Mouse (Mus musculus) megakaryocyte-erythroid progenitor cell, adult 5-6 weeks (primary cell): ENCODE results near the gene Stim2. TPM values are rescaled to one million over a fixed set of nuclear protein-coding genes. Genes with fewer than 3 reads are reported as not detected.

Experiments used
- ATAC-seq: replicated peaks from 2 replicates; pipeline ENCODE4 v1.8.0; 2016; ENCODE audit warnings: mild to moderate bottlenecking, inconsistent platforms; ENCODE audit not compliant: severe bottlenecking, poor library complexity, low FRiP score, low TSS enrichment
- total RNA-seq, 2 experiments: library from RNA; stranded (forward) in 1 of 2; stranded (reverse) in 1 of 2; fragments of 200-1000, 215-1000 nt in 1 of 2; fragments of >200 nt in 1 of 2; fragmentation: Nextera tagmentation in 1 of 2; gene quantifications; 2 replicates each; pipeline ENCODE4 v1.2.3; 2014 to 2017

Gene Stim2
- 5.7 and 12.5 TPM in 2 replicates for total RNA-seq (2014; fragmentation: Nextera tagmentation)
- total RNA-seq (2017) = 10.6 and 19.9 TPM in 2 replicates

DNA sequence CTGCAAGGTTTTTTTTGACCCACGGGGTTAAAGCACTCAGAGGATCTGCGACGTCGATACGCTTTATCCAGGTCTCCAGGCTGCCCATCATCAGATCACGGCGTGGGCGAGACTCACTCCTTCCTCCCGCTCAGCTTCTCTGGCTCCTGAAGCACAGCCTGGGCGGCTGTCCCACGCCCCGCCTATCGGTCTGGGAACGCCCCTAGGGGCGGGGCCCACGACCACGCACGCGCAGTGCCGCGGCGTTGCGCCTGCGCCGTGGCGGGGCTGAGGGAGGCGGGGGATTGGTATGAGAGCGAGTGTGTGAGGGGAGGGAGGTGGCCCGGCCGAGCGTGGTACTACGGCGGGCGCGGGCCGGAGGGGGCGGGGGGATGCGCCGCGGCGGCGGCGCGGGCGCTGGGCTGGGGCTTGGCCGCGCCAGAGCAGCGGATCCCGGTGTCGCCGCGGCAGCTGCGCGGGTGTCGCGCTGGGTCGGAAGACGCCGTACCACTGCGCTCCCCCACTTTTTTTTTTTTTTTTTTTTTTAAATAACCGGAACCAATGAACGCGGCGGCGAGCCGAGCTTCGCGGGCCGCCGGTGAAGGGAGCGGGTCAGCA, at the start of gene Stim2:
Gene Stim2, plus strand, starts transcription at position 354 of the 597 bp plus-strand sequence.
- ATAC-seq = peak; percentile 89

DNA sequence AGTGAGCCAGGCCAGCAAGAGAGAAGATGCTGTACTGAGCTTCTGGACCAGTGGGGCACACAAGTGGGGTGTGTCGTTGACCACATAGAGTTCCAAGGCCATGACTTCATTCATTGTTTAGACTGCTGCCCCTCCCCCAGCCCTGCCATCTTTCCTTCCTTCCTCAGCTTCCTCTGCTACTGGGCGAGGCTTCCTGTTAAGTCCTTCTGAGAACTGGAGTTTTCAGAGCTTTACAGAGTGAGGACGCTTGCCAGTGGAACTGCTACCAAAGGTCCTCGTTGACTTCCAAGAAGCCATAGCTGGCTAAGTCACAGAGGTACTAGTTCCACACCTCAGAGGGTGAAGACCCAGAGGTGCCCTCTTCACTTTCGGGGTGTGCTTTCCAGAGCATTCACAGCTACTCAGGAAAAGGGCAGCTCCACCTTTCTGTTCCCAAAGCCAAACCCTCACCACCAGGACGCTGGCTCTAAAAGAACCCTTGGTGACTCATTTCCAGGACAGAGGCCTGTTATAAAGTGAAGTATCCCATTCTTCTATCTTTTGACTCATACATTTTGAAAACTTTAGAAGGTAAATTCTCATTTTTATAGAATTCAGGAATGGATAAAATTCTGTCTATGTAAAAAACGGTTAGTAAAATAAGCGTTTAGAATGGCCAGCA, 49.6 kb upstream of the Stim2 start:
- ATAC-seq = no peak

- ATAC-seq = no peak
These were observed 48.1 kb upstream of the Stim2 start for GRCm38 (mm10) chr5:53950189-53950588.

GRCm38 (mm10) chr5:53953216-53953615, 45.1 kb upstream of the Stim2 start:
- ATAC-seq = no peak

DNA sequence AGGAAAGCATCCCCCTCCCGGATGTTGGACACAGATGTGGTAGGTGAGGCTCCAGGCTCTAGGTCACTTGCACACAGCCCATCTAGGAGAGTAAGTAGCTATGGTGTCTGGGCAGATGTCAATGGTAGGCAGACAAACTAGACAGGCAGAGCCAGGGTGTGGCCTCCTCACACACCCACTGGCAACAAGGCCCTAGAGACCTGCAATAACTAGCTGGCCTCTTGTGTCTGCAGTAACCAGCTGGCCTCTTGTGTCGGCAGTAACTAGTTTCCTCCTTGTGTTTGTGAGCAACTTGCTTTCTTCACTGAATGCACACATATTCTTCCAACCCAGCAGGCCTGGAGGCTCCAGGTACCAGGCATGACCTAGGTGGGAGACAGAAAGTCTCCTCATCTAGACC, 44.5 kb upstream of the Stim2 start:
- no peak for ATAC-seq

- no peak for ATAC-seq
These were observed 42.3 kb upstream of the Stim2 start for GRCm38 (mm10) chr5:53955966-53956365.

GRCm38 (mm10) chr5:53956396-53957314, 41.6 kb upstream of the Stim2 start:
- no peak for ATAC-seq

DNA sequence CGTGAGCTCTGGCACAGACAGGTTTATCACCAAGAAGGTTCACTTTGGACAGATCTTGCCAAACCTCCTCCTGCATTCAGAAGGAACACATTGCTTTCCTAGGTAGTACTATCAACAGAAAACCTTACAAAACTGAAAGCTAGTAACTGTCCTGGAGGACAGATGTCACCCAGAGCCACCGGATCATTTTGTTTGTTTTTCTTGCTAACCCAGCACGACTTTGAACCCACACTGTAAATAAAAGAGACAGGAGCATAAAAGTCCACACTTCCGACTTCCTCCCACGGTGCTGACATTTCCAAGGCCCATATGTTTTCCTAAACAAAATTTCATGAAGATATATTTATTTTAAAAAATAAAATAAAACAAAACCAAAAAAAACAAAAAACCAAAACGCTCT, 41.0 kb upstream of the Stim2 start:
- no peak for ATAC-seq

DNA sequence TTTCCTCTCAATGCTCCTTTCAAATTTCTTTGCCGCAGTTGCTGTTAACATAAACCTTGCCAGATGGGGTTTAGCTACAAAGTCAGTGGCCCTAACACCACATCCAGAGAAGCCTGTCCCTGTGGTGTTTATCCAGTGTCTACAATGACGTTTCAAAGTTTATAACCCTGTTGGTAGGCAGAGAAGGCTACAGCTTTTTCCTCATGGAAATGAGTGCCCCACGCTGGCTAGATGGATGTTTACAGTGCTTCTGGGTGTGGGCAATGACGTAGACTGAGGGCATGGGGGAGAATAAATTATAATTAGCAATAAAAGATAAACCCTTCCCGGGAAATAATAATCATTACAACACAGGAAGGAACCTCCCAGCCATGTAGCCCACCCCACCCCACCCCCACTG, 37.1 kb upstream of the Stim2 start:
- ATAC-seq = no peak

GRCm38 (mm10) chr5:53961830-53962515, 36.3 kb upstream of the Stim2 start:
- peak; percentile 55; the same call in 1 of the 2 replicates for ATAC-seq

- ATAC-seq = no peak
These were observed 32.6 kb upstream of the Stim2 start for GRCm38 (mm10) chr5:53965656-53966055.

GRCm38 (mm10) chr5:53967560-53967959, 30.7 kb upstream of the Stim2 start:
- no peak for ATAC-seq

- no peak for ATAC-seq
These were observed 28.1 kb upstream of the Stim2 start for GRCm38 (mm10) chr5:53970178-53970577.

DNA sequence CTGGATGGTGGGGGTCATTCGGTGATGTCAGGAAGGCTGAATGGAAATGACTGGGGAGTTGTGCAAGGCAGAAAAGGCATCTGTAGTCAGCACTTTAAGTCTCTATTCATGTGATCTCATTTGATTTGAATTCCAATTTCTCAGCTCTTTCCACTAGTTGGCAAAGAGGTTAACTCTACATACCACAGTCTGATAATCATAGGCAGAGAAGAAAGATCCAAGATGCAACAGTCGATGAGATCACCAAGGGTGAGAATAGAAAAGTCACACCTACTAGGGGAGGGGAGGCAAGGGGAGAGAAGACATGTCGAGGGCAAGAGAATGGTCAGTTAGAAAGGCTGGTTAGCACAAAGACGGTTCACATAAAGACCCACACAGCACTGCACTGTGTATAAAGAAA, 27.1 kb upstream of the Stim2 start:
- no peak for ATAC-seq

- ATAC-seq = no peak
These were observed 25.4 kb upstream of the Stim2 start for GRCm38 (mm10) chr5:53972905-53973304.

DNA sequence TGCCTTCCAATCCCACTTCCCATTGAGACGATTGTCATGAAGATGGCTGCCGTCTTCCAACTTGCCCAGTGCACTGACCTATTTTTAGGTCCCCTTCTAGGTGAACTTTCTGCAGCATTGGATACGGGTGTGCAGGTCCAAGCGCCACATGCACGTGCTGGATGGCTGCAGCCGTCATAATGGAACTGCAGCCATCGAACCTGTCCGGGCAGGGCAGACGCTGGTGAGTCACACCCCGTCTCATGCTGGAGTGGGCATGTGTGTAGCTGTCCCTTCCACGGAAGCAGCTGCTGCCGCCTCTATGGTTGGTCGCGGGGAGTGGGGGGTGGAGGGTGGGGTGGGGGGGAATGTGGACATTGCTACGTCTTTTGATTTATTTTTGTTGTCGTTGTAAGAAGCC, 21.8 kb upstream of the Stim2 start:
- ATAC-seq = no peak

DNA sequence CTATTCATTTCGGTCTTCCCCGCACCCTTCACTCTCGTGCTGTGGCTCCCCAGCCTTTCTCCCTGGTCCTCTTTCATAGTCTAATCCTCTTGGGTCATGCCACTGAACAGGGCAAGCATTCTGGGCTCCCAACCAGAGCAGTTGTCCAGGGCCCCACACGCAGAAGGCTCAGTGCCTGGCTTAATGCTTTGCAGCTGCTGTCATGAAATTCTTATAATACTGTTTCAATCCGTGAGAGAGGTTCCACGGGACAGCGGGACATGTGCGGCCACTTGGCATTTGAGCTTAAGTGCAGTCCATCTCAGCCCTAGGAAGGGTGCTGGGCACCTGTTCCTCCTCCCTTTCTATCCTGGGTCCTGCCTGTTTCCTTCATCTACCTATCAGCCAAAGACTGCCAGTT, 21.2 kb upstream of the Stim2 start:
- no peak for ATAC-seq

GRCm38 (mm10) chr5:53983358-53983757, 14.9 kb upstream of the Stim2 start:
- peak; percentile 52; the same call in 1 of the 2 replicates for ATAC-seq

- no peak for ATAC-seq
These were observed 12.7 kb upstream of the Stim2 start for GRCm38 (mm10) chr5:53985632-53986031.

GRCm38 (mm10) chr5:53987496-53987895, 10.8 kb upstream of the Stim2 start:
- ATAC-seq = no peak
